28 mouse cellular contexts compared by ENCODE assay signal in the genomic region with DNA sequence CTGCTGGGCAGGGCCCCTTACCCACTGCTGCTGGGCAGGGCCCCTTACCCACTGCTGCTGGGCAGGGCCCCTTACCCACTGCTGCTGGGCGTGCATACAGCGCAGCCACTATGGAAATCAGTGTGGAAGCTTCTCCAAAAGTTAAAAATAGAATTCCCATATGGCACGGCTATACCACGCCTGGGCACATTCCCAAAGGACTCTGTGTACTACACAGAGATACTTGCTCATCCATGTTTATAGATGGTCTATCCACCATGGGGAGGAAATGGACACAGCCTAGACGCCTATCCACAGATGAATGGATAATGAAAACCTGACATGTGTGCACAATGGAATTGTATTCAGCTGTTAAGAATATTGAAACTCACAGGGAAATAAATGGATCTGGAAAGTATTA. TPM values are rescaled to one million over a fixed set of nuclear protein-coding genes. Genes with fewer than 3 reads are reported as not detected.
DNase-seq lines count a peak whose midpoint lies in the region; ATAC-seq lines count a peak whose summit lies in the region.
"Had no signal": no experiment of that assay in that cellular context is flagged by ENCODE, and none has a peak within 500 bp of the region (broad histone marks: within the 10 kb centered on the region; RNA-seq: fewer than 3 reads in every experiment).

No protein-coding gene starts in this region.

- DNase-seq in frontal cortex, postnatal 10 days (ENCODE audit: low spot score in 2 of 2): no peak
- DNase-seq in left cerebral cortex, adult 18-20 months (ENCODE audit: low spot score in 2 of 2): peak; percentile 72 to 84
- DNase-seq in left cerebral cortex, postnatal 4 days: no peak
- DNase-seq in right cerebral cortex, adult 18-20 months: peak; percentile 77
- DNase-seq in right cerebral cortex, postnatal 4 days: peak; percentile 42
- DNase-seq in adrenal gland, adult 2 months: no peak
- DNase-seq in cerebellum, adult 9-10 months: no peak
- DNase-seq: cerebellum, adult 8-10 months; heart, postnatal 4 days; kidney, adult 18-20 months; lung, adult 18-20 months; lung, postnatal 10 days had no signal

- intact Hi-C loops in left cerebral cortex, postnatal 4 days (cut with DNase I): loop anchor here (10.0 kb wide), 1 partner anchor 466 kb away; no protein-coding TSS in a partner anchor

- ATAC-seq in frontal cortex, adult (ENCODE audit: low TSS enrichment): peak; percentile 32
- ATAC-seq: inflammation-experienced regulatory T-cells, adult 6 months; Patski had no signal

RNA-seq across cellular contexts. Expression of gene Mras, which starts 3.8 kb away (rescaled TPM):
- 100 to 1,000 TPM; 161 to 167 TPM for total RNA-seq in left cerebral cortex, adult 18-20 months (2021)
- total RNA-seq in left cerebral cortex, postnatal 4 days (2021): 10 to 100 TPM; 66.3 to 72.2 TPM
- 10 to 100 TPM; 61.0 to 61.1 TPM for total RNA-seq in adrenal gland, adult 2 months (2021)
- 31.4 and 33.1 TPM in 2 replicates for polyA plus RNA-seq in adrenal gland, adult 2 months (2012; rRNA removed)
- total RNA-seq: monocyte, adult 5-6 weeks had no signal

RNA-seq across cellular contexts. Expression of gene Nme9, which starts 10.3 kb away (rescaled TPM):
- not detected for total RNA-seq in left cerebral cortex, adult 18-20 months (2021)
- under 1 TPM in 1 of 2 experiments, not detected in 1; 0.48 TPM for total RNA-seq in left cerebral cortex, postnatal 4 days (2021)
- total RNA-seq in adrenal gland, adult 2 months (2021): not detected
- not detected in 2 replicates for polyA plus RNA-seq in adrenal gland, adult 2 months (2012; rRNA removed)
- total RNA-seq: adrenal gland, adult 18-20 months; adrenal gland, postnatal 4 days; CH12.LX; G1E; gastrocnemius, adult 8-10 months; heart, postnatal 4 days; monocyte, adult 5-6 weeks; neutrophil, adult 5-6 weeks had no signal
- polyA plus RNA-seq: G1E; heart, embryonic 10.5 days; inflammation-experienced regulatory T-cells, adult 6 months; kidney, embryonic 16.5 days; limb, embryonic 13.5 days; liver, embryonic 12.5 days; midbrain, embryonic 11.5 days; Patski; stomach, postnatal 0 days had no signal

Comparison
In these comparisons a context has a peak if more than half of its experiments do, and no peak if none do; other contexts are left out.
1. DNase-seq: peak in left cerebral cortex, adult 18-20 months (2 of 2), right cerebral cortex, adult 18-20 months (single experiment) and right cerebral cortex, postnatal 4 days (single experiment); none in frontal cortex, postnatal 10 days (0 of 2), left cerebral cortex, postnatal 4 days (single experiment), adrenal gland, adult 2 months (single experiment) and cerebellum, adult 9-10 months (single experiment).